Mouse (Mus musculus) heart, embryonic 16.5 days (tissue): ENCODE data around the gene Lpcat4. TPM values are rescaled to one million over a fixed set of nuclear protein-coding genes. Genes with fewer than 3 reads are reported as not detected.

Experiments
- ATAC-seq: fragments of 200-750 bp; cut with Nextera tagmentation; replicated peaks from 2 replicates; pipeline ENCODE4 v1.8.0; 2017; ENCODE audit warnings: moderate number of reproducible peaks; ENCODE audit not compliant: insufficient read depth, low FRiP score; ENCODE audit errors: extremely low read depth
- H3K27ac ChIP-seq: fragments of 300-500 bp; sonication (generic); 2 replicates; pipeline ENCODE4 v1.5.1; 2014; ENCODE audit warnings: mild to moderate bottlenecking, low read length, control low read depth, moderate library complexity
- H3K27me3 ChIP-seq: fragments of 300-500 bp; sonication (generic); 2 replicates; pipeline ENCODE4 v1.6.1; 2014; ENCODE audit warnings: low read length, mixed read lengths; ENCODE audit not compliant: control insufficient read depth, insufficient read depth
- H3K36me3 ChIP-seq: fragments of 300-500 bp; sonication (generic); 2 replicates; pipeline ENCODE4 v1.6.1; 2014; ENCODE audit not compliant: control insufficient read depth, insufficient read depth
- H3K4me1 ChIP-seq: fragments of 300-500 bp; sonication (generic); 2 replicates; pipeline ENCODE4 v1.6.1; 2014; ENCODE audit warnings: low read length, mixed read lengths; ENCODE audit not compliant: control insufficient read depth, insufficient read depth
- H3K4me2 ChIP-seq: fragments of 300-500 bp; sonication (generic); 2 replicates; pipeline ENCODE4 v1.6.1; 2014; ENCODE audit warnings: low read depth, mild to moderate bottlenecking, control low read depth, low read length
- H3K4me3 ChIP-seq: fragments of 300-500 bp; sonication (generic); 2 replicates; pipeline ENCODE4 v1.5.1; 2014; ENCODE audit warnings: mild to moderate bottlenecking, control low read depth, low read length
- H3K9ac ChIP-seq: fragments of 300-500 bp; sonication (generic); 2 replicates; pipeline ENCODE4 v1.6.1; 2014; ENCODE audit warnings: low read length, control low read depth
- H3K9me3 ChIP-seq: fragments of 300-500 bp; sonication (generic); replicated peaks from 2 replicates; pipeline ENCODE4 v1.6.1; 2016; ENCODE audit warnings: low read length; ENCODE audit not compliant: control insufficient read depth
- WGBS: fragments of 180-500 bp; shearing (Covaris S2); extraction: QIAGEN DNeasy Blood & Tissue Kit; methylation state at CpG from one replicate; pipeline ENCODE4 v1.1.7; 2014; 5-methylcytosine and 5-hydroxymethylcytosine counted together
- polyA plus RNA-seq: library from polyadenylated mRNA; unstranded; fragments of >200 nt; fragmentation: Nextera tagmentation; extraction: Ambion mirVana; gene quantifications from 2 replicates; pipeline ENCODE4 v1.2.1, GENCODE M21; 2015

The Lpcat4 gene
- polyA plus RNA-seq, 1 experiment from 2014 or later: 11.3 TPM

- Histone ChIP-seq H3K4me3 (no peak overlapping the region), H3K27me3 (no peaks in the 10 kb centered on the region), H3K9me3 (no peaks in the 10 kb centered on the region), H3K4me1 (no peaks in the 10 kb centered on the region), H3K36me3 (0 out of 2 replicates have a peak, but pooled peaks cover 3% of the 10 kb centered on the region), H3K27ac (no peak overlapping the region), H3K4me2 (no peak overlapping the region), H3K9ac (no peak overlapping the region)
- ATAC-seq: no peak
- 79% methylated on average over 10 of the region's 10 CpGs for WGBS
Observed at GRCm38 (mm10) chr2:112249780-112250453, 10.6 kb downstream of the Lpcat4 start.

GRCm38 (mm10) chr2:112254675-112255515 is 15.6 kb downstream of the Lpcat4 start:
- H3K27me3 ChIP-seq: no peaks in the 10 kb centered on the region
- H3K4me2 ChIP-seq: no peak overlapping the region
- H3K27ac ChIP-seq: no peak overlapping the region
- no peaks in the 10 kb centered on the region for H3K36me3 ChIP-seq
- no peaks in the 10 kb centered on the region for H3K4me1 ChIP-seq
- no peaks in the 10 kb centered on the region for H3K9me3 ChIP-seq
- no peak for ATAC-seq
- no peak overlapping the region for H3K9ac ChIP-seq
- H3K4me3 ChIP-seq: no peak overlapping the region
- WGBS: 63% methylated on average over 7 of the region's 7 CpGs

GRCm38 (mm10) chr2:112259241-112259962 is 20.1 kb downstream of the Lpcat4 start, which contains the start of gene Nutm1:
Nutm1 (minus strand) TSS chr2:112259291.
- H3K4me3 ChIP-seq: no peak within 1 kb of the TSS
- peaks cover 9% of the 10 kb centered on the region for H3K4me1 ChIP-seq
- no peak within 1 kb of the TSS for H3K9ac ChIP-seq
- H3K27me3 ChIP-seq: no peaks in the 10 kb centered on the region
- H3K27ac ChIP-seq: no peak within 1 kb of the TSS
- H3K4me2 ChIP-seq: no peak within 1 kb of the TSS
- WGBS: 69% methylated on average over 10 of the region's 10 CpGs
- ATAC-seq: no peak
- H3K36me3 ChIP-seq: no peaks in the 10 kb centered on the region
- no peaks in the 10 kb centered on the region for H3K9me3 ChIP-seq

- Histone ChIP-seq H3K4me2 (peak within 1 kb of the TSS; percentile 71), H3K4me3 (peak within 1 kb of the TSS; percentile 79), H3K27me3 (no peaks in the 10 kb centered on the region), H3K27ac (peak within 1 kb of the TSS; percentile 78), H3K9me3 (no peaks in the 10 kb centered on the region), H3K36me3 (no peaks in the 10 kb centered on the region), H3K4me1 (peaks cover 16% of the 10 kb centered on the region), H3K9ac (peak within 1 kb of the TSS; percentile 82)
- peak; percentile 21 for ATAC-seq
- WGBS: under 1% methylated on average over 36 of the region's 36 CpGs
Observed at GRCm38 (mm10) chr2:112261748-112262653, 22.7 kb downstream of the Lpcat4 start, which contains the start of gene Nop10. Nop10 (plus strand) TSS chr2:112261926.

GRCm38 (mm10) chr2:112262779-112263295 is 23.6 kb downstream of the Lpcat4 start:
- Histone ChIP-seq H3K27ac (no peak overlapping the region), H3K4me1 (peaks cover 16% of the 10 kb centered on the region), H3K9ac (peak overlapping the region; percentile 82; the same call in 1 of the 2 replicates), H3K4me3 (peak overlapping the region; percentile 79), H3K9me3 (no peaks in the 10 kb centered on the region), H3K27me3 (no peaks in the 10 kb centered on the region), H3K36me3 (no peaks in the 10 kb centered on the region), H3K4me2 (peak overlapping the region; percentile 71)
- ATAC-seq: no peak
- WGBS: 29% methylated on average over 4 of the region's 4 CpGs

- Histone ChIP-seq H3K9me3 (no peaks in the 10 kb centered on the region), H3K9ac (no peak overlapping the region), H3K4me1 (peaks cover 19% of the 10 kb centered on the region), H3K4me3 (no peak overlapping the region), H3K27ac (no peak overlapping the region), H3K27me3 (no peaks in the 10 kb centered on the region), H3K4me2 (no peak overlapping the region), H3K36me3 (no peaks in the 10 kb centered on the region)
- ATAC-seq: no peak
- WGBS: 67% methylated on average over 4 of the region's 4 CpGs
Observed at GRCm38 (mm10) chr2:112264364-112264763, 25.1 kb downstream of the Lpcat4 start.

- H3K27ac ChIP-seq: peak within 1 kb of the TSS; percentile 98
- no peaks in the 10 kb centered on the region for H3K27me3 ChIP-seq
- peaks cover 24% of the 10 kb centered on the region for H3K4me1 ChIP-seq
- WGBS: under 1% methylated on average over 80 of the region's 85 CpGs
- H3K9ac ChIP-seq: peak within 1 kb of the TSS; percentile 91
- peak within 1 kb of the TSS; percentile 84 for H3K4me3 ChIP-seq
- no peaks in the 10 kb centered on the region for H3K9me3 ChIP-seq
- H3K4me2 ChIP-seq: peak within 1 kb of the TSS; percentile 72
- no peaks in the 10 kb centered on the region for H3K36me3 ChIP-seq
- ATAC-seq: peak; percentile 91
Observed at GRCm38 (mm10) chr2:112265448-112266241, 26.4 kb downstream of the Lpcat4 start, which contains the start of gene Slc12a6. Slc12a6 (plus strand) TSS chr2:112265825.
